Mouse (Mus musculus): ENCODE results near the gene Asic5.

- no peak for TF ChIP-seq CTCF (IDR thresholded peaks at IDR 0.05; ENCODE audit: low read depth)
- no peak for TF ChIP-seq EP300 (IDR thresholded peaks at IDR 0.05; ENCODE audit: low read depth)
Observed at GRCm38 (mm10) chr3:81957484-81957883, 24.6 kb upstream of the Asic5 start.
